In the genomic region with DNA sequence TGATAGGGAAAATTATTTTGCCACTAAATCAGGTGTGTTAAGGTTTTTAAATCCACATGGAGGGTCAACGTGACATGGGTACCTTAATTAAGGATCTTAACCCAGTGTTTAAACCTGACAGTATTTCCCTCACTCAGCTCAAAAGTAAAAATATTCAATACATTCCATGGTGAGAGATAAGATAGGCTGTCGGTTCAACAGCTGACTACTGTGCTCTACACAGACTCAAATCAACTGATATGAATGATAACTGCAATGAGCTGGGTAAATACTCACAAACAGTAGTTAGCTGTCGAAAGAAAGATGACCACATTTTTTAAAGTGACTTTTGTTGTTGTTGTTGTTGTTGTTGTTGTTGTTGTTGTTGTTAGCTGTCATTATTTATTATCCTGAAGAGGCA, we compare ENCODE assay signal across 37 mouse cellular contexts. TPM values are rescaled to one million over a fixed set of nuclear protein-coding genes. Genes with fewer than 3 reads are reported as not detected.
"Had no signal": no experiment of that assay in that cellular context is flagged by ENCODE, and none has a peak within 500 bp of the region (broad histone marks: within the 10 kb centered on the region; RNA-seq: fewer than 3 reads in every experiment).

No protein-coding gene starts in this region.

- H3K9me3 ChIP-seq: embryonic facial prominence, embryonic 10.5 days; embryonic facial prominence, embryonic 12.5 days; embryonic facial prominence, embryonic 13.5 days; embryonic facial prominence, embryonic 15.5 days; forebrain, embryonic 10.5 days; forebrain, embryonic 12.5 days; forebrain, embryonic 13.5 days; forebrain, embryonic 15.5 days had no signal

- DNase-seq: cerebellum, adult 8-10 months; cerebellum, adult 9-10 months; cerebellum, adult 9-11 months; cerebellum, postnatal 10 days; cerebellum, postnatal 14 days; cerebellum, postnatal 25 days; cerebellum, postnatal 36 days; embryo, embryonic 11 days; forebrain, postnatal 0 days; gastrocnemius, adult 2 months; gastrocnemius, postnatal 10 days; gastrocnemius, postnatal 14 days; gastrocnemius, postnatal 25 days; gastrocnemius, postnatal 36 days; heart, adult 11 months; heart, adult 18-20 months; heart, adult 2 months had no signal

- H3K36me3 ChIP-seq: embryonic facial prominence, embryonic 10.5 days; embryonic facial prominence, embryonic 12.5 days; embryonic facial prominence, embryonic 15.5 days; forebrain, embryonic 15.5 days had no signal

- H3K4me3 ChIP-seq: embryonic facial prominence, embryonic 10.5 days; embryonic facial prominence, embryonic 12.5 days; embryonic facial prominence, embryonic 13.5 days; embryonic facial prominence, embryonic 15.5 days; erythroblast, embryonic 14.5 days; forebrain, embryonic 10.5 days; forebrain, embryonic 12.5 days; forebrain, embryonic 13.5 days; forebrain, embryonic 15.5 days; gastrocnemius, adult 2 months; heart, adult 2 months had no signal

- H3K4me1 ChIP-seq: embryonic facial prominence, embryonic 10.5 days; embryonic facial prominence, embryonic 12.5 days; embryonic facial prominence, embryonic 13.5 days; embryonic facial prominence, embryonic 15.5 days; forebrain, embryonic 12.5 days; forebrain, embryonic 13.5 days; forebrain, embryonic 15.5 days had no signal

- ATAC-seq: forebrain, embryonic 13.5 days; forebrain, embryonic 14.5 days; forebrain, embryonic 15.5 days; forebrain, embryonic 16.5 days; forebrain, postnatal 0 days had no signal

- H3K27me3 ChIP-seq: embryonic facial prominence, embryonic 12.5 days; embryonic facial prominence, embryonic 13.5 days; embryonic facial prominence, embryonic 15.5 days; forebrain, embryonic 12.5 days; forebrain, embryonic 13.5 days; forebrain, embryonic 15.5 days had no signal

- H3K9ac ChIP-seq: embryonic facial prominence, embryonic 12.5 days; embryonic facial prominence, embryonic 13.5 days; embryonic facial prominence, embryonic 15.5 days; forebrain, embryonic 12.5 days; forebrain, embryonic 13.5 days; forebrain, embryonic 15.5 days; forebrain, postnatal 0 days had no signal

- H3K27ac ChIP-seq: embryonic facial prominence, embryonic 10.5 days; embryonic facial prominence, embryonic 12.5 days; embryonic facial prominence, embryonic 13.5 days; embryonic facial prominence, embryonic 15.5 days; forebrain, embryonic 10.5 days; forebrain, embryonic 12.5 days; forebrain, embryonic 13.5 days; forebrain, embryonic 15.5 days; gastrocnemius, adult 2 months; heart, adult 2 months had no signal

RNA-seq across cellular contexts. Expression of a gene that starts 41.7 kb away (rescaled TPM):
- total RNA-seq: common myeloid progenitor, adult 5-6 weeks; gastrocnemius, adult 18-20 months; gastrocnemius, adult 2 months; gastrocnemius, adult 8-10 months; gastrocnemius, postnatal 10 days; gastrocnemius, postnatal 14 days; gastrocnemius, postnatal 25 days; gastrocnemius, postnatal 36 days; gastrocnemius, postnatal 4 days; granulocyte monocyte progenitor cell, adult 5-6 weeks; heart, adult 18-20 months; heart, adult 2 months had no signal
- polyA plus RNA-seq: embryonic facial prominence, embryonic 10.5 days; embryonic facial prominence, embryonic 11.5 days; embryonic facial prominence, embryonic 12.5 days; embryonic facial prominence, embryonic 13.5 days; embryonic facial prominence, embryonic 14.5 days; embryonic facial prominence, embryonic 15.5 days; erythroblast, embryonic 14.5 days; forebrain, embryonic 10.5 days; forebrain, embryonic 11.5 days; forebrain, embryonic 12.5 days; forebrain, embryonic 14.5 days; forebrain, embryonic 15.5 days; gonadal fat pad, adult 2 months; heart, adult 2 months had no signal
